Mouse (Mus musculus): Measurements from ENCODE around the gene Crtc3. TPM values are rescaled to one million over a fixed set of nuclear protein-coding genes. Genes with fewer than 3 reads are reported as not detected.

The Crtc3 gene
- total RNA-seq, 1 experiment, result 2.4 TPM

DNA sequence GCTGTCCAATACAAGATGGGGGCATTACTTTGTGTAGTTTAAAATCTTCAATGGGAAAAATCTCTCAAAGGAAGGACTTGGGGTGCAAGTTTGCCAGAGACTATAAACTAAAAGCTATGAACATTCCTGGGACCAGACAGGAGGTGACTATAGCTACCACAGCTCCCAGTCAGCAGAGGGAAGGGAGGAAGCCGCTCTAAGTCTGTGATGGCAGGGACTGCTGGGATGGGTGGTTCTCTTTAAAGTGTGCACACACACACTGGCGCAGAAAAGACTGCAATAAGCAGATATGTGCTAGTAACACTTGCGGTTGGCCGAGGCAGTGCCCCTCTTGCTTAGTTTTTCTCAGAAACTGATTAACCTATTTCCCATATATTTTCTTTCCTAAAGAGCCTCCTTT lies 27.6 kb downstream of the Crtc3 start:
- Histone ChIP-seq H3K27ac (ENCODE audit: insufficient read depth, low read depth, low read length, poor library complexity, severe bottlenecking) (no peak overlapping the region), H3K4me1 (ENCODE audit: control insufficient read depth in 2 of 2, insufficient read depth in 2 of 2, low read length in 2 of 2, poor library complexity in 1 of 2) (no peaks in the 10 kb centered on the region), H3K9me3 (ENCODE audit: control insufficient read depth, insufficient read depth, low read depth, low read length) (no peaks in the 10 kb centered on the region), H3K36me3 (ENCODE audit: control insufficient read depth, insufficient read depth, low read length, poor library complexity, severe bottlenecking) (no peaks in the 10 kb centered on the region), H3K4me3 (ENCODE audit: insufficient read depth in 1 of 2, low read depth in 1 of 2, low read length in 2 of 2, poor library complexity in 1 of 2, severe bottlenecking in 1 of 2) (no peak overlapping the region), H3K9ac (ENCODE audit: insufficient read depth, low read depth, low read length, poor library complexity, severe bottlenecking) (no peak overlapping the region)
- in situ Hi-C loops (cut with MboI; ENCODE audit: low sequenced_read_pairs in 2 of 2, unreplicated experiment in 2 of 2), result no loop called here
- no peak for DNase-seq (ENCODE audit: low read depth, low spot score)
- TF ChIP-seq CHD2 (IDR thresholded peaks at IDR 0.05; ENCODE audit: low read depth, low read length), result no peak
- TF ChIP-seq ZC3H11A (IDR thresholded peaks at IDR 0.05; ENCODE audit: borderline replicate concordance, low read depth, low read length), result no peak
- TF ChIP-seq HCFC1 (IDR thresholded peaks at IDR 0.05; ENCODE audit: borderline replicate concordance, insufficient read depth, low read length), result no peak
- no peak for TF ChIP-seq ZNF384 (IDR thresholded peaks at IDR 0.05; ENCODE audit: low read depth, low read length)
- no peak for TF ChIP-seq MAFK (IDR thresholded peaks at IDR 0.05; ENCODE audit: insufficient read depth, low read depth, low read length)

DNA sequence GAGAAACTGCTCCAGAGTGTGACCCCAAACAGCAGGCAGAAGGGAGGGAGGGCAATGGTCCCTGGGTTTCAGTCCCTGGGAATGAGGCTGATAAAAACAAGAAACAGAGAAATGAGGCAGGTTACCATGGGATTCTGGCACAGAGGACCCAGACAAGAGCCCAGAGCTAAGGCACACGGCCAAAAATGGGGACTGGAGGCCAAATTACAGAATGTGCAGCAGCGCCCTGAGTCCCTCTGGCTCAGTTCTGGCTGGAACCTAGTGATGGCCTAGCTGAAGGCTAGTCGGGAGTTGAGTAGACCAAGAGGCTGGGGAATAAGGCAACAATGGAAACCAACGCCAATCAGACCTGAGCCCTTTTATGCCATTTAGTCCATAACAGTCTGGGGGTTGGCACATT lies 28.1 kb downstream of the Crtc3 start:
- Histone ChIP-seq H3K9ac (ENCODE audit: insufficient read depth, low read depth, low read length, poor library complexity, severe bottlenecking) (no peak overlapping the region), H3K4me3 (ENCODE audit: insufficient read depth in 1 of 2, low read depth in 1 of 2, low read length in 2 of 2, poor library complexity in 1 of 2, severe bottlenecking in 1 of 2) (no peak overlapping the region), H3K9me3 (ENCODE audit: control insufficient read depth, insufficient read depth, low read depth, low read length) (no peaks in the 10 kb centered on the region), H3K36me3 (ENCODE audit: control insufficient read depth, insufficient read depth, low read length, poor library complexity, severe bottlenecking) (no peaks in the 10 kb centered on the region), H3K27ac (ENCODE audit: insufficient read depth, low read depth, low read length, poor library complexity, severe bottlenecking) (no peak overlapping the region), H3K4me1 (ENCODE audit: control insufficient read depth in 2 of 2, insufficient read depth in 2 of 2, low read length in 2 of 2, poor library complexity in 1 of 2) (no peaks in the 10 kb centered on the region)
- no peak for DNase-seq (ENCODE audit: low read depth, low spot score)
- no peak for TF ChIP-seq ZNF384 (IDR thresholded peaks at IDR 0.05; ENCODE audit: low read depth, low read length)
- no peak for TF ChIP-seq HCFC1 (IDR thresholded peaks at IDR 0.05; ENCODE audit: borderline replicate concordance, insufficient read depth, low read length)
- TF ChIP-seq ZC3H11A (IDR thresholded peaks at IDR 0.05; ENCODE audit: borderline replicate concordance, low read depth, low read length), result no peak
- no peak for TF ChIP-seq CHD2 (IDR thresholded peaks at IDR 0.05; ENCODE audit: low read depth, low read length)
- no peak for TF ChIP-seq MAFK (IDR thresholded peaks at IDR 0.05; ENCODE audit: insufficient read depth, low read depth, low read length)
- in situ Hi-C loops (cut with MboI; ENCODE audit: low sequenced_read_pairs in 2 of 2, unreplicated experiment in 2 of 2), result no loop called here

DNA sequence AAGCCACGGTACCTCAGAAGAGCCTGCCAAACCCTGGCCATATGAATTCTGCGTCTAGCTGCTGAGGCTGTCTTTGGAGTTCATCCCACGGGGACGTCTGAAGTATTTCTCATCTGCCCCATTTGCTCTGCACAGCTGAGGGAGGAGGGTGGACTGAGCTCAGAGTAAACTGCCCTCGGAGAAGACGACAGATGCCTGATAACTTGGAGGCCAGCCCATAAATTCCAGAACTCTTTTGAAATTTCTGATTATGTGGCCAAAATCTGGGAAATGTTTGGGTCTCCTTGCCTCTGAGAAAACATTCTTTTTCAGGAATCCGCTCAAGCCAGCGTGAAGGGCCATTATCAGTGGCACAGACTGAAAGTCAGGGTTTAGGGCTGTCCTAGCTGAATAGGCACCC lies 30.8 kb downstream of the Crtc3 start:
- in situ Hi-C loops (cut with MboI; ENCODE audit: low sequenced_read_pairs in 2 of 2, unreplicated experiment in 2 of 2), result no loop called here
- H3K27ac ChIP-seq (ENCODE audit: insufficient read depth, low read depth, low read length, poor library complexity, severe bottlenecking), result no peak overlapping the region
- no peak for DNase-seq (ENCODE audit: low read depth, low spot score)
- no peak overlapping the region for H3K4me3 ChIP-seq (ENCODE audit: insufficient read depth in 1 of 2, low read depth in 1 of 2, low read length in 2 of 2, poor library complexity in 1 of 2, severe bottlenecking in 1 of 2)
- TF ChIP-seq ZC3H11A (IDR thresholded peaks at IDR 0.05; ENCODE audit: borderline replicate concordance, low read depth, low read length), result no peak
- H3K9ac ChIP-seq (ENCODE audit: insufficient read depth, low read depth, low read length, poor library complexity, severe bottlenecking), result no peak overlapping the region
- no peaks in the 10 kb centered on the region for H3K36me3 ChIP-seq (ENCODE audit: control insufficient read depth, insufficient read depth, low read length, poor library complexity, severe bottlenecking)
- H3K9me3 ChIP-seq (ENCODE audit: control insufficient read depth, insufficient read depth, low read depth, low read length), result no peaks in the 10 kb centered on the region
- H3K4me1 ChIP-seq (ENCODE audit: control insufficient read depth in 2 of 2, insufficient read depth in 2 of 2, low read length in 2 of 2, poor library complexity in 1 of 2), result no peaks in the 10 kb centered on the region

DNA sequence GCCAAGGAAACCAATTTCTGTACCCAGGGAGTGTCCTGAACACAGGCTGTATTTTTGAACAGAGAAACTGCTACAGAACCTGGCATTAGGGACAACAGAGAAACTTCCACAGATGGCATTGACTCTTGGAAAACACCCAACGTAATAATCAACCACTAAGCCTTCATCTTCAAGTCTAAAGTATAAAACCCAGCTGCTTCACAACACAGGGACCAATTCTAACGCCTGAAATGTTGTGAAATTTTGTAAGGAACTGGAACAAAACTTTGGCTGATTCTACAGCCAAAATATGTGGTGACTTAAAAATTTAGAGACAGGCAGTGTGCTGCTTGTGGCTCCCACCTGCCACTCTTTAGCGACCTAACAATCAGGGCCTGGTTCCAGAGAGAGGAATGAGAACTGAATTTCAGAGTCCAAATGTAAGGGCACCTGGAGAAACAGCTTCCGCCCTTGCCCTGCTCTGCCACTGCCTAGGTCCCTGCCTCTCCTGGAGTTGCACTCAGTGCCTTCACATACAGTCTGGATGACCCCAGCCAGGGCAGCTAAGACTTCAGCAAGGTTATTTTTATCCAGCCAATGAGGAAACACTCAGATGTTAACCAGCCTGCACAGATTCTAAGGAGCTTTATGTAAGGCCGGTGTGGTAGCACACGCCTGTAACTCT lies 33.2 kb downstream of the Crtc3 start:
- H3K4me3 ChIP-seq (ENCODE audit: insufficient read depth in 1 of 2, low read depth in 1 of 2, low read length in 2 of 2, poor library complexity in 1 of 2, severe bottlenecking in 1 of 2), result no peak overlapping the region
- no peaks in the 10 kb centered on the region for H3K9me3 ChIP-seq (ENCODE audit: control insufficient read depth, insufficient read depth, low read depth, low read length)
- no peak overlapping the region for H3K27ac ChIP-seq (ENCODE audit: insufficient read depth, low read depth, low read length, poor library complexity, severe bottlenecking)
- TF ChIP-seq ZNF384 (IDR thresholded peaks at IDR 0.05; ENCODE audit: low read depth, low read length) (no peak), CHD2 (IDR thresholded peaks at IDR 0.05; ENCODE audit: low read depth, low read length) (no peak), HCFC1 (IDR thresholded peaks at IDR 0.05; ENCODE audit: borderline replicate concordance, insufficient read depth, low read length) (no peak), MAFK (IDR thresholded peaks at IDR 0.05; ENCODE audit: insufficient read depth, low read depth, low read length) (no peak), ZC3H11A (IDR thresholded peaks at IDR 0.05; ENCODE audit: borderline replicate concordance, low read depth, low read length) (no peak)
- in situ Hi-C loops (cut with MboI; ENCODE audit: low sequenced_read_pairs in 2 of 2, unreplicated experiment in 2 of 2), result no loop called here
- H3K9ac ChIP-seq (ENCODE audit: insufficient read depth, low read depth, low read length, poor library complexity, severe bottlenecking), result no peak overlapping the region
- no peaks in the 10 kb centered on the region for H3K4me1 ChIP-seq (ENCODE audit: control insufficient read depth in 2 of 2, insufficient read depth in 2 of 2, low read length in 2 of 2, poor library complexity in 1 of 2)
- no peaks in the 10 kb centered on the region for H3K36me3 ChIP-seq (ENCODE audit: control insufficient read depth, insufficient read depth, low read length, poor library complexity, severe bottlenecking)
- no peak for DNase-seq (ENCODE audit: low read depth, low spot score)

DNA sequence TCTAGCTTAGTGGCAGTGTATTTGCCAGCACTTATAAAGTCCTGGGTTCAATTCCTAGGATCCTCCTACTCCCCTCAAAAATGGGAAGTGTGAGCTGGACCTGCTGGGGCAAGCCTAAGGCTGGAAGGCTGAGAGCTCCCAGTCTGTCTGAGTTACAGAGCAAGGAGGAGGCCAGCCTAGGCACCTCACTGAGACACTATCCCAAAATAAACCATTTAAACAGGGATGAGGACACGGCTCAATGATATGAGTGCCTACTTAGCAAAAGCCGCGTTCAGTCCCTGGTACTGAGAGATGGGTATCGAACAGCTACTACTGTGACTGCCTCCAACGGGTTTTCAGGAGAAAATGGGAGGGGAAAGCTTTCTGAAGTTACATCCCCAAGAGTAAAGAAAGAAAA lies 33.8 kb downstream of the Crtc3 start:
- no peak for DNase-seq (ENCODE audit: low read depth, low spot score)
- in situ Hi-C loops (cut with MboI; ENCODE audit: low sequenced_read_pairs in 2 of 2, unreplicated experiment in 2 of 2), result no loop called here
- no peaks in the 10 kb centered on the region for H3K4me1 ChIP-seq (ENCODE audit: control insufficient read depth in 2 of 2, insufficient read depth in 2 of 2, low read length in 2 of 2, poor library complexity in 1 of 2)
- no peaks in the 10 kb centered on the region for H3K9me3 ChIP-seq (ENCODE audit: control insufficient read depth, insufficient read depth, low read depth, low read length)
- no peak overlapping the region for H3K9ac ChIP-seq (ENCODE audit: insufficient read depth, low read depth, low read length, poor library complexity, severe bottlenecking)
- no peaks in the 10 kb centered on the region for H3K36me3 ChIP-seq (ENCODE audit: control insufficient read depth, insufficient read depth, low read length, poor library complexity, severe bottlenecking)
- no peak overlapping the region for H3K4me3 ChIP-seq (ENCODE audit: insufficient read depth in 1 of 2, low read depth in 1 of 2, low read length in 2 of 2, poor library complexity in 1 of 2, severe bottlenecking in 1 of 2)
- no peak for TF ChIP-seq ZNF384 (IDR thresholded peaks at IDR 0.05; ENCODE audit: low read depth, low read length)
- H3K27ac ChIP-seq (ENCODE audit: insufficient read depth, low read depth, low read length, poor library complexity, severe bottlenecking), result no peak overlapping the region

All from ES-E14 (cell line).